Mouse (Mus musculus): ENCODE data around the gene Slamf7.
"Not testable (repeated sequence)": the region's sequence is repeated elsewhere in the genome, so short reads cannot be mapped to it uniquely, and the experiment has no call there.

Slamf7 gene

GRCm38 (mm10) chr1:171652734-171653133, at the start of gene Slamf7:
Gene Slamf7 (minus strand): TSS chr1:171653035.
- DNase-seq (ENCODE audit: low spot score): no peak

GRCm38 (mm10) chr1:171698983-171699382, 46.1 kb upstream of the Slamf7 start:
- no peak for DNase-seq (ENCODE audit: low spot score)

DNA sequence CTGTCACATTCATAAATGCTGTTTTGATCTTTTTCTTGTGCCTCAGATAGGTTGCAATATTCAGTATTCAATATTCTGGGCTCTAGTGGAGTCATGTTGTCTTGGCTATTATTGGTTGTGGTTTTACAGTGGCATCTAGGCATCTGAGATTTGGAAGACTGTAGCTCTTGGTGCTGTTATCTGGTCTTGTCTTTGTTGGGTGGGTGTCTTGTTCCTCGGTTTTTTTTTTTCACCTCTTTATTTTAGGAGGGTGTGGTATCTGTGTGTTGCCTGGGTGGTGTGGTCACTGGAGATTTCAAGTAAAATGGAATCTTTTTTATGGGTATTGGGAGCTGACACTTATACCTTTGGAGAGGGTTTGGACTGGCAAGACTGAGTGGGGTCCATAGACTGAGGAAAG, 41.1 kb upstream of the Slamf7 start:
- DNase-seq (ENCODE audit: low spot score): no peak

DNA sequence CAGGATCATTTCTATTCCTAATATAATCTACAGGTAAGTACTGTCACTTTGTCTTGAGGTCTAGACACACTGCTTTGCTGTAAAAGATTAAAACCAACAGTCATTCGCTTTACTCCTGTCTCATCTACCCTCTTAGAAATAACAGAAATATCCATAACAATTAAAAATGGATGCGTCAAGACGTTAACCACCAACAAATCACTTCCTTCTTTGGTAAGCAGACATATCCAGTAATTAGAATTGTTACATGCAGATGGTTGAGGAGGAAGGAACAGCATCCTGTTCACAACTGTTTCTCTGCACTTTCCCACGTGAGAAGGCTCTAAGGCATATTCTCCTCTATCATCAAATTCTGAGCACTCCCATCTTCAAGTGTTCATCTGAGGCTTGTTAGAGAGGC, 34.5 kb upstream of the Slamf7 start:
- DNase-seq (ENCODE audit: low spot score): no peak

DNA sequence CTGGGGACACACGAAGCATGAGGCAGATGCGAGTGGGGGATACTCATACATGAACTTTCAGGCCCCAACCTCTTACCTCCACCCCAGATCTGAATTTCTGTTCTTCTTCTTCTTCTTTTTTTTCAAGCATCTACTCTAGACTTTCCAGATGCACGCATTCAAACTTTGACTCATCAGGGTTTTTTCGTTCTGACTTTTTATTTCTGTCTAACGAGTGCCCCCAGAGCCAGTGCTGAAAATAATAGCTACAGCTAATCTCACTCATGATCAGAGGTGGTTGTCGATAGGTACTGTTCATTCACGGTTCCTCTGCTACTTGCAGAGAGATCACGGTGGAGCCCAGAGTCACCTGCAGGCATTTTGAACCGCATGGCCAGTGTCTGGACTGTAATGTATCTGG, 32.1 kb upstream of the Slamf7 start:
- DNase-seq (ENCODE audit: low spot score): no peak

- no peak for DNase-seq (ENCODE audit: low spot score)
Measured at GRCm38 (mm10) chr1:171681531-171682299, 28.9 kb upstream of the Slamf7 start, which contains the start of gene Cd48. Gene Cd48 (plus strand): TSS chr1:171682009.

- DNase-seq (ENCODE audit: low spot score): no peak
Measured at GRCm38 (mm10) chr1:171681009-171681408, 28.2 kb upstream of the Slamf7 start.

DNA sequence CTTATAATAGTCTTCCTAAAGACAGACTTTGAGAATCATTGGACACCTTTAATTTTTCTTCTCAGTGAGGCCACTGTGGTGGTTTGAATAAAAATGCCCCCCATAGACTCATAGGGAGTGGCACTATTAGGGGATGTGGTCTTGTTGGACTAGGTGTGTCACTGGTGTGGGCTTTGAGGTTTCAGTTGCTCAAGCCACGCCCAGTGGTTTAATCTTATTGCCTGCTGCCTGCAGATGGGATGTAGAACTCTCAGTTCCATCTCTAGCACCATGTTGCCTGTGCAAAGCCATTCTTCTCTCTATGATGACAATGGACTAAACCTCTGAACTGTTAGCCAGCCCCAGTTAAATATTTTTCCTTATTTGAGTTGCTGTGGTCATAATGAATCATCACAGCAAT, 24.9 kb upstream of the Slamf7 start:
- DNase-seq (ENCODE audit: low spot score): no peak

- DNase-seq (ENCODE audit: low spot score): no peak
Measured at GRCm38 (mm10) chr1:171674467-171674866, 21.6 kb upstream of the Slamf7 start.

DNA sequence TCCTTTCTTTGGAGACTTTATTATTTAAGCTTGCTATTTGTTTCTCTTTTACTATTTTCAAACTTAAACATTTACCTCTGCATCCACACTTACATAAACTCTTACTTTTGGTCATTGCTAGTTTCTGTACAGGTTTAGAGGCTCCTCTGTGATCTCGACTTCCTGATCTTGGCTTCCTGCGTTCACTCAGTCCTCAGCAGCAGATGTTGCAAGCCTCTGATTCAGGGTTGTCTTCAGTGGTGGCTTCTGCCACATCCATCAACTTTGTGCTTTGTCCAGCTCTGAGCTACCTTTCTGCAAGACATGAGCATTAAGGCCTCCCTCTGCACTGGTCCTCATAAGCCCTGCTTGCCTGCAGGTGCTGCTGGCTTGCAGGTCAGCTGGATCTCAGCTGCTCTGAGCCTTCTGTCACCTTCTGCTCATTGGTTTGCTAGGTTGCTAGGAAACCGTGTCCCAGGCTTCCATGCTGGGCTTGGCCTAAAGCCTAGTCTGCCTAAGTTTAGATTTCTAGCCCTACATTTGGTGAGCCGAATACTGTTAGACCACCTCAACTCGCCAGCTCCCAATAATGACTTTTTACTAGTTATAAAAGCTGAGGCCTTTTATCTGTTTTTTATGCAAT, 20.1 kb upstream of the Slamf7 start:
- DNase-seq (ENCODE audit: low spot score): no peak

DNA sequence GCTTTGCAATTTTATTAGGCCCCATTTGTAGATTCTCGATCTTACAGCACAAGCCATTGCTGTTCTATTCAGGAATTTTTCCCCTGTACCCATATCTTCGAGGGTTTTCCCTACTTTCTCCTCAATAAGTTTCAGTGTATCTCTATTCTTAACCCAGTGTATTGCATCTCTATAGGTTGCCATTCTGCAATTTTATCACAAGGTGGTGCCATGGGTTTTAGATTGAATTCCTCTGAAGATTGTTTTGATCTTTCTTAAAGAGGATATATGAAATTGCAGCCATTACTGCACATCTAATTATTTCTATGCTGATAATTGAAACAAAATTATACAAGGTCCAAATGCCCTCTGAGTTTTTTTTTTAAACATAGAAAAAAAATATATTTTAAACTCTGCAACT, 19.6 kb upstream of the Slamf7 start:
- not testable (repeated sequence) for DNase-seq (ENCODE audit: low spot score)

GRCm38 (mm10) chr1:171667160-171667559, 14.3 kb upstream of the Slamf7 start:
- DNase-seq (ENCODE audit: low spot score): no peak

GRCm38 (mm10) chr1:171666350-171666749, 13.5 kb upstream of the Slamf7 start:
- DNase-seq (ENCODE audit: low spot score): no peak

DNA sequence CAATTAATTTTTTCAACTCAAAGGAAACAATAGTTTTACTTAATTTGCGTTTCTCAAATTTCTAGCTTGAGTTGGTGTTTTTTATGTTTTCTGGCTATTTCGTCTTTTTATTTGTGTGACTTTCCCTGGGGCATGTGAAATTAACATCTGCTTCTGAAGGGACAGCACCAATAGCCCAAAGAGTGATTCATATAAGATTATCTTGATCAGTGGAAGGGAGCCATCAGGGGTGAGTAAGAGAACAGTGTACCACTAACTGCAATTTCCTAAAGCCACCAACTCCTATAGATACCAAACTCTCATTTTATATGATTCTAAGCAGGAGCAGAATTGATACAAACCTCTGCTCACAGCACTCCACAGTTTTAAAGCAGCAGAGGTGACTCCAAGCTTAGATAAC, 10.9 kb upstream of the Slamf7 start:
- DNase-seq (ENCODE audit: low spot score): no peak

DNA sequence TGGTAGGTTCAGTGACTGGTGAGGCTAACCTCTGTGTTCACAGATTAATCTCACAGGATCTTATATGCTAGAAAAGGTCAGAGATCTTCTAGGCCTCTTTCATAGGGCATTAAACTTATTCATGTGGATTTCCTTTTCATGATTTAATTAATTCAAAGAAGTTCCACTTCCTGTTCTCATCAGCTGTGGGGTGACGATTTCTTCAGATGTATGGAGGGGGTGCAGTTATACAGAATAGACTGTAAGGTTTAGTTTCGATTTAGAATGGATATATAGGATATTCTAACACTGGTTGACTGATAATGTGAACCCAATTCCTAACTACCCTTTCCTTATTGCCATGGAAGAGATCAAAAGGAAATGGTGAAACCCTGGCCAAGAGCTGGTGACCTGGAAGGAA, 8.6 kb upstream of the Slamf7 start:
- DNase-seq (ENCODE audit: low spot score): no peak

GRCm38 (mm10) chr1:171660423-171660822, 7.6 kb upstream of the Slamf7 start:
- no peak for DNase-seq (ENCODE audit: low spot score)

GRCm38 (mm10) chr1:171658561-171658991, 5.7 kb upstream of the Slamf7 start:
- DNase-seq (ENCODE audit: low spot score): no peak

- DNase-seq (ENCODE audit: low spot score): no peak
Measured at GRCm38 (mm10) chr1:171648840-171649239, 4.0 kb downstream of the Slamf7 start.

DNA sequence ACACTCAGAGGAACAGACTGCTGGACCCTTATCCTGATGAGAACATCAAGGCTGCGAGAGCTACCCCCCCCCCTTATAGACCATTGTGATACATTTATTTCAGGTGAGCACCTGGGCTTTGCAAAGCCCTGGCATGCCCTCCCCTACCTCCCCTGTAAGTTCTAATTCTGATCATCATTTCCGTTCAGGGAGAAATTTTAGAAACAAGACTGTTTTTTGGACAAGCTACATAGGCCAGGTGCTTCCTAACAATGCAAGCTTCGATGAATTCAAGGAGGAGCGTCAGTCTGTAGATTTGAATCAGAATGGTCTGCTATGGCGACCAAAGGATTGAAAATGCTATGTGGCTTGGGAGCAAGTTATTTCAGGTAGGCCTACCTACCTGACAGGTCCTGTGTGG, 5.1 kb downstream of the Slamf7 start:
- no peak for DNase-seq (ENCODE audit: low spot score)

- no peak for DNase-seq (ENCODE audit: low spot score)
Measured at GRCm38 (mm10) chr1:171646429-171646940, 6.3 kb downstream of the Slamf7 start.

- DNase-seq (ENCODE audit: low spot score): no peak
Measured at GRCm38 (mm10) chr1:171643612-171644011, 9.2 kb downstream of the Slamf7 start.

DNA sequence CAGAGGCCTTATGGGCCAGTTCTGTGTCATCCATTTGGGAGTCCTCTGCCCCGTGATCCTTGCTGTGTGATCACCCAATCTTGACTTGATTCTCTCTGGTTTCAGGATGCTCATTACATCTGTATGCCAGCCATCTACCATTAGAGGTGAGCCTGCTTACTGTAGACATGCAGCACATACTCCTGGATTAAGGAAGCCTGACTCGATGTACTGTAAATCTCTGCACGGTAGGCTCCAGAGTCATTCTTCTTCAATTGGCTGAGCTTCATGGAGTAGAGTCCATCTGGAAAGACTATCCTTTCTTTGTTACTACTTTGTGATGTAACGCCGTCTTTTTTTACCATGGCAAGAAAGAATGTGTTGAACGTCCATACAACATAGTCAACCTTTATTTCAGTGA, 12.0 kb downstream of the Slamf7 start:
- DNase-seq (ENCODE audit: low spot score): no peak

- no peak for DNase-seq (ENCODE audit: low spot score)
Measured at GRCm38 (mm10) chr1:171638686-171639085, 14.1 kb downstream of the Slamf7 start.

Data from MN1 (cell line).